Mouse (Mus musculus): Measurements from ENCODE around the gene Amotl1. TPM values are rescaled to one million over a fixed set of nuclear protein-coding genes. Genes with fewer than 3 reads are reported as not detected.

Gene Amotl1
- polyA plus RNA-seq, 1 experiment from 2014 or later = 9.1 TPM

DNA sequence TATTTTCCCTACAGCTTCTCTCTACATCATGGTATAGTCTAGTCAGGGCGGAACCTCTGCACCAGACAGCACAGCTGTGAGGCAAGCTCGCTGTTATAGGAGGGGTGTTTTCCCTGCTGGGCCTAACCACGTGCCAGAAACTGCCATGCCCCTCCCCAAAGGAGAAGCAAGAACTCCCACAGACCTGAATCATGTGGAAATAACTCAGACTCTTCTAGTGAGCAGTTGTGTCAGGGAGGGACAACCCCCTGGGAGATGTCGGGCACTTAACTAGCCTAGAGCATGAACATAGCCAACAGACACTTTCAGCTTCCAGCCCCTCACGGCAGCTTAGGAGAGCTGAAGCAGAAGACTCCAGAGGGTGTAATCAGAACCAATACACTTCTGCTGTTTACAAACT, 13.1 kb downstream of the Amotl1 start:
- Histone ChIP-seq H3K9me3 (replicated peaks; ENCODE audit: control insufficient read depth, low read length, poor library complexity, severe bottlenecking) (no peaks in the 10 kb centered on the region), H3K4me2 (ENCODE audit: low read length) (peak overlapping the region; percentile 66; the same call in 1 of the 2 replicates), H3K4me3 (ENCODE audit: low read depth, low read length) (no peak overlapping the region), H3K4me1 (ENCODE audit: control insufficient read depth, insufficient read depth, low read length) (peaks cover 29% of the 10 kb centered on the region), H3K9ac (ENCODE audit: low read depth, low read length) (peak overlapping the region; percentile 13; the same call in 1 of the 2 replicates), H3K36me3 (ENCODE audit: control insufficient read depth, insufficient read depth, low read length) (no peaks in the 10 kb centered on the region), H3K27ac (ENCODE audit: low read length) (no peak overlapping the region), H3K27me3 (ENCODE audit: control insufficient read depth, insufficient read depth, low read depth, low read length) (no peaks in the 10 kb centered on the region)
- 25% methylated on average over 5 of the region's 5 CpGs for WGBS
- no peak for ATAC-seq

DNA sequence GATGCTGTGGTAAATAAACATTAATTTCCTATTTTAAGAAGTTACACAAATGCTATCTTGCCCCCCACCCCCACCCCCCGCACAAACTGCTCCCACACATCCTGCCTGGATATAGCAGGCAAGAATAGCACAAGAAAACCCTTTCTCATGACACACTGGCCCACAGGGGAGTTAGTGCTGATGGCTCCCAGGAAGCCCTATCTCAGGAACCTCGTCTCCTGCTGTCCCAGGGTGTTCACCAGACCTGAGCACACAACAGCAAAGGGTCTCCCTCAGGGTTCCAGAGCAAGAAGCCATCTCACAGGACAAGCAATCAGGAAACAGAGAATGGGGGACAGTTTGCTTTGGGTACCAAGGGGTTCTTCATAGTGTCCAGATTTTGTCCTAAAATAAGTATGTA, 17.3 kb downstream of the Amotl1 start:
- H3K4me1 ChIP-seq (ENCODE audit: control insufficient read depth, insufficient read depth, low read length) = peaks cover 7% of the 10 kb centered on the region; the same call in 1 of the 2 replicates
- 82% methylated on average over 2 of the region's 2 CpGs for WGBS
- no peak overlapping the region for H3K4me3 ChIP-seq (ENCODE audit: low read depth, low read length)
- H3K9me3 ChIP-seq (replicated peaks; ENCODE audit: control insufficient read depth, low read length, poor library complexity, severe bottlenecking) = no peaks in the 10 kb centered on the region
- no peak overlapping the region for H3K9ac ChIP-seq (ENCODE audit: low read depth, low read length)
- no peak overlapping the region for H3K4me2 ChIP-seq (ENCODE audit: low read length)
- no peaks in the 10 kb centered on the region for H3K27me3 ChIP-seq (ENCODE audit: control insufficient read depth, insufficient read depth, low read depth, low read length)
- H3K36me3 ChIP-seq (ENCODE audit: control insufficient read depth, insufficient read depth, low read length) = no peaks in the 10 kb centered on the region
- no peak for ATAC-seq
- no peak overlapping the region for H3K27ac ChIP-seq (ENCODE audit: low read length)

DNA sequence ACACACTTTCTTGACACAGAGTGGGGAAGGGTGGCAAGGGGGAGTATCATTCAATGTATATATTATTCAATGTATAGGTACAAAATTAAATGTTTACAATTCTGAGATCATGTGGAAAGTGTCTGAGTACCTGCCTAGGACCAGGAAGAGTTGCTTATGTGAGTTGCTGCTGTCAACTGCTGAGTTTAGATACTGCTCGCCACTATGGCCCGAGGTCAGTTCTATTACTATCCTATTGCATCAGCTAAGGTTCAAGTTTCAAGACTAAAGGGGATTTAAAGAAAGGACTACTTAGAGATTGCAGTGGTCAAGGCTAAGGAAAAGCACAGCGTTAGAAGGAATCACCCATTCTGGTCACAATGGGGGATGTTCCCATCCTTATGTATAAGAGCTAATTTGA, 18.9 kb downstream of the Amotl1 start:
- ATAC-seq = no peak
- no peak overlapping the region for H3K9ac ChIP-seq (ENCODE audit: low read depth, low read length)
- no peak overlapping the region for H3K4me2 ChIP-seq (ENCODE audit: low read length)
- no peaks in the 10 kb centered on the region for H3K36me3 ChIP-seq (ENCODE audit: control insufficient read depth, insufficient read depth, low read length)
- H3K27me3 ChIP-seq (ENCODE audit: control insufficient read depth, insufficient read depth, low read depth, low read length) = no peaks in the 10 kb centered on the region
- no peaks in the 10 kb centered on the region for H3K9me3 ChIP-seq (replicated peaks; ENCODE audit: control insufficient read depth, low read length, poor library complexity, severe bottlenecking)
- 87% methylated on average over 3 of the region's 3 CpGs for WGBS
- H3K27ac ChIP-seq (ENCODE audit: low read length) = no peak overlapping the region
- no peaks in the 10 kb centered on the region for H3K4me1 ChIP-seq (ENCODE audit: control insufficient read depth, insufficient read depth, low read length)
- no peak overlapping the region for H3K4me3 ChIP-seq (ENCODE audit: low read depth, low read length)

DNA sequence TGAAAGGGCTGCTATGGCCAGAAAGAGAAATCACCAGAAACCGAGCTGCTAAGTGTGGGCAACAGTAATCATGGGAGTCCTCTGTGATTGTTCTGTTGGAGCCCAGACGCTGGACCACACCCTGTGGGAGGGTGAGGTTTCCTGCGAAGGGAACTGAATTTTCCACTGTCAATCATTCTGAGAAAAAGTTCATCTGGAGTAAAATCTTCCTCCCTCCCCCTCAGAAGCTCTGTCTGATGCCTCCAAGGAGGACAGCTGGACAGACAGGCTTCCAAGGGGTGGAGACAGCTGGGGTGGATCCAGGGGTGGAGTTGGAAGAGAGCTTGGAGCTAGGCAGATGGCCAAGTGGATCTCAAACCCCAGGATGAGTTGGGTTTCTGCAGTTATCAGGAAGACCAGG, 19.8 kb downstream of the Amotl1 start:
- ATAC-seq = no peak
- no peak overlapping the region for H3K4me3 ChIP-seq (ENCODE audit: low read depth, low read length)
- H3K4me1 ChIP-seq (ENCODE audit: control insufficient read depth, insufficient read depth, low read length) = no peaks in the 10 kb centered on the region
- no peak overlapping the region for H3K9ac ChIP-seq (ENCODE audit: low read depth, low read length)
- no peak overlapping the region for H3K27ac ChIP-seq (ENCODE audit: low read length)
- H3K4me2 ChIP-seq (ENCODE audit: low read length) = no peak overlapping the region
- WGBS = 50% methylated on average over 3 of the region's 3 CpGs
- no peaks in the 10 kb centered on the region for H3K36me3 ChIP-seq (ENCODE audit: control insufficient read depth, insufficient read depth, low read length)
- H3K9me3 ChIP-seq (replicated peaks; ENCODE audit: control insufficient read depth, low read length, poor library complexity, severe bottlenecking) = no peaks in the 10 kb centered on the region
- no peaks in the 10 kb centered on the region for H3K27me3 ChIP-seq (ENCODE audit: control insufficient read depth, insufficient read depth, low read depth, low read length)

GRCm38 (mm10) chr9:14623928-14624327, 20.9 kb downstream of the Amotl1 start:
- Histone ChIP-seq H3K27ac (ENCODE audit: low read length) (no peak overlapping the region), H3K4me1 (ENCODE audit: control insufficient read depth, insufficient read depth, low read length) (no peaks in the 10 kb centered on the region), H3K4me2 (ENCODE audit: low read length) (no peak overlapping the region), H3K4me3 (ENCODE audit: low read depth, low read length) (no peak overlapping the region), H3K9ac (ENCODE audit: low read depth, low read length) (no peak overlapping the region), H3K36me3 (ENCODE audit: control insufficient read depth, insufficient read depth, low read length) (no peaks in the 10 kb centered on the region), H3K9me3 (replicated peaks; ENCODE audit: control insufficient read depth, low read length, poor library complexity, severe bottlenecking) (no peaks in the 10 kb centered on the region), H3K27me3 (ENCODE audit: control insufficient read depth, insufficient read depth, low read depth, low read length) (no peaks in the 10 kb centered on the region)
- WGBS = 56% methylated on average over 4 of the region's 4 CpGs
- ATAC-seq = no peak

DNA sequence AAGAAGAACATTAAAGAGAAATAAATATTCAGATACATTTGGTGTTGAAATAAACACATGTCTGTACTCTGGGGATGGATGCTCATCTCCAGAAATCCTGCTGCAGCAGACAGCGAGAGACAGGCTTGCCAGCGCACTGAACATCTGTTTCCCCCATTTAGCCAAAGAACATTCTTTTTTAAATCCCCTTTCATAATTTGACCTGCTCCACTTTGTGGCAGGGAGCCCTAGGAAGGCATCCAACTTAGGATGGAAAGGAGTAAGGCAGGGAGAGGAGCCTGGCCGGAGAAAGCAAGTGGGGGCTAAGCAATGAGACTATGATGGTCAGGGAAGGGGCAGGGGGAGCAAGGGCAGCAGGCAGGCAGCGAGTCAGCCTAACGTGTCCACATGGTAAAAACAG, 21.6 kb downstream of the Amotl1 start:
- WGBS = 57% methylated on average over 5 of the region's 5 CpGs
- Histone ChIP-seq H3K9me3 (replicated peaks; ENCODE audit: control insufficient read depth, low read length, poor library complexity, severe bottlenecking) (no peaks in the 10 kb centered on the region), H3K4me1 (ENCODE audit: control insufficient read depth, insufficient read depth, low read length) (no peaks in the 10 kb centered on the region), H3K4me2 (ENCODE audit: low read length) (no peak overlapping the region), H3K36me3 (ENCODE audit: control insufficient read depth, insufficient read depth, low read length) (no peaks in the 10 kb centered on the region), H3K9ac (ENCODE audit: low read depth, low read length) (no peak overlapping the region), H3K27me3 (ENCODE audit: control insufficient read depth, insufficient read depth, low read depth, low read length) (no peaks in the 10 kb centered on the region), H3K27ac (ENCODE audit: low read length) (no peak overlapping the region), H3K4me3 (ENCODE audit: low read depth, low read length) (no peak overlapping the region)
- no peak for ATAC-seq

GRCm38 (mm10) chr9:14622848-14623247, 22.0 kb downstream of the Amotl1 start:
- Histone ChIP-seq H3K27me3 (ENCODE audit: control insufficient read depth, insufficient read depth, low read depth, low read length) (no peaks in the 10 kb centered on the region), H3K9ac (ENCODE audit: low read depth, low read length) (no peak overlapping the region), H3K4me2 (ENCODE audit: low read length) (no peak overlapping the region), H3K9me3 (replicated peaks; ENCODE audit: control insufficient read depth, low read length, poor library complexity, severe bottlenecking) (no peaks in the 10 kb centered on the region), H3K27ac (ENCODE audit: low read length) (no peak overlapping the region), H3K4me3 (ENCODE audit: low read depth, low read length) (no peak overlapping the region), H3K36me3 (ENCODE audit: control insufficient read depth, insufficient read depth, low read length) (no peaks in the 10 kb centered on the region), H3K4me1 (ENCODE audit: control insufficient read depth, insufficient read depth, low read length) (no peaks in the 10 kb centered on the region)
- ATAC-seq = no peak
- WGBS = 80% methylated on average over 3 of the region's 3 CpGs

DNA sequence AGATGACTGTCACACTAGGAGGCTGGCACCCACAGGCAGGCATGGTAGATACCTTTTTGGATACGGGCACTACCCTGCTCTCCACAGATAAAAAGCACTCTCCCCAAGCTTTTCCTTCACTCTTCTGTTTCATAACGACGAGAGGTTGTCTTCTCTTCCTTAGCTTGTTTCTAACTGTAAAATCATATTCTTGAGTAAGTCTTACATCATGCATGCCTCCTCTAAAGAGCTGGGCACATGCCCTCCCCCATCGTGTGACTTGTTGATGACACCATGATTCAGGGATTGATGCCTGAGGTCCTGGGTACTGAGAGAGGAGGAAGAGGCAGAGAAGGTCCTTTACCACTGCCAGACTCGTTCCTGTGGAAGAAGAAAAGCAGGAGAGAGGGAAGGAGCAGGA, 24.7 kb downstream of the Amotl1 start:
- H3K36me3 ChIP-seq (ENCODE audit: control insufficient read depth, insufficient read depth, low read length) = no peaks in the 10 kb centered on the region
- H3K27me3 ChIP-seq (ENCODE audit: control insufficient read depth, insufficient read depth, low read depth, low read length) = no peaks in the 10 kb centered on the region
- H3K4me1 ChIP-seq (ENCODE audit: control insufficient read depth, insufficient read depth, low read length) = no peaks in the 10 kb centered on the region
- no peak overlapping the region for H3K4me2 ChIP-seq (ENCODE audit: low read length)
- H3K9ac ChIP-seq (ENCODE audit: low read depth, low read length) = no peak overlapping the region
- no peak overlapping the region for H3K27ac ChIP-seq (ENCODE audit: low read length)
- H3K9me3 ChIP-seq (replicated peaks; ENCODE audit: control insufficient read depth, low read length, poor library complexity, severe bottlenecking) = no peaks in the 10 kb centered on the region
- H3K4me3 ChIP-seq (ENCODE audit: low read depth, low read length) = no peak overlapping the region
- 81% methylated on average over 5 of the region's 5 CpGs for WGBS
- ATAC-seq = no peak

- H3K9me3 ChIP-seq (replicated peaks; ENCODE audit: control insufficient read depth, low read length, poor library complexity, severe bottlenecking) = no peaks in the 10 kb centered on the region
- H3K27ac ChIP-seq (ENCODE audit: low read length) = peak overlapping the region; percentile 71
- peaks cover 22% of the 10 kb centered on the region for H3K4me1 ChIP-seq (ENCODE audit: control insufficient read depth, insufficient read depth, low read length)
- peak overlapping the region; percentile 58 for H3K4me3 ChIP-seq (ENCODE audit: low read depth, low read length)
- peak overlapping the region; percentile 79 for H3K9ac ChIP-seq (ENCODE audit: low read depth, low read length)
- no peaks in the 10 kb centered on the region for H3K36me3 ChIP-seq (ENCODE audit: control insufficient read depth, insufficient read depth, low read length)
- 11% methylated on average over 30 of the region's 33 CpGs for WGBS
- no peaks in the 10 kb centered on the region for H3K27me3 ChIP-seq (ENCODE audit: control insufficient read depth, insufficient read depth, low read depth, low read length)
- peak; percentile 75 for ATAC-seq
- H3K4me2 ChIP-seq (ENCODE audit: low read length) = peak overlapping the region; percentile 63
Measured at GRCm38 (mm10) chr9:14614931-14615880, 29.6 kb downstream of the Amotl1 start.

Data from midbrain, embryonic 16.5 days (tissue).